Mouse (Mus musculus): ENCODE data around the gene Dirc2. TPM values are rescaled to one million over a fixed set of nuclear protein-coding genes. Genes with fewer than 3 reads are reported as not detected.

Gene Dirc2
- polyA plus RNA-seq, 1 experiment from 2014 or later, result 10.0 TPM

- Histone ChIP-seq H3K4me1 (replicated peaks; ENCODE audit: control insufficient read depth, insufficient read depth, low read length) (peaks cover 15% of the 10 kb centered on the region), H3K9me3 (ENCODE audit: control insufficient read depth, low read length) (no peaks in the 10 kb centered on the region), H3K4me2 (ENCODE audit: low read depth, low read length) (no peak overlapping the region), H3K36me3 (ENCODE audit: control insufficient read depth, insufficient read depth, low read length) (no peaks in the 10 kb centered on the region), H3K4me3 (ENCODE audit: low read length) (no peak overlapping the region), H3K27me3 (ENCODE audit: control insufficient read depth, insufficient read depth, low read depth, low read length) (no peaks in the 10 kb centered on the region), H3K27ac (ENCODE audit: low read length) (no peak overlapping the region), H3K9ac (ENCODE audit: low read length) (no peak overlapping the region)
- WGBS, result 65% methylated on average over 3 of the region's 3 CpGs
- ATAC-seq (ENCODE audit: low read depth), result no peak
Observed at GRCm38 (mm10) chr16:35766366-35766765, 2.8 kb downstream of the Dirc2 start.

GRCm38 (mm10) chr16:35765449-35765848, 3.7 kb downstream of the Dirc2 start:
- no peak overlapping the region for H3K9ac ChIP-seq (ENCODE audit: low read length)
- ATAC-seq (ENCODE audit: low read depth), result no peak
- 61% methylated on average over 2 of the region's 2 CpGs for WGBS
- H3K4me1 ChIP-seq (replicated peaks; ENCODE audit: control insufficient read depth, insufficient read depth, low read length), result peaks cover 6% of the 10 kb centered on the region
- no peak overlapping the region for H3K27ac ChIP-seq (ENCODE audit: low read length)
- H3K4me3 ChIP-seq (ENCODE audit: low read length), result no peak overlapping the region
- no peak overlapping the region for H3K4me2 ChIP-seq (ENCODE audit: low read depth, low read length)
- no peaks in the 10 kb centered on the region for H3K9me3 ChIP-seq (ENCODE audit: control insufficient read depth, low read length)
- no peaks in the 10 kb centered on the region for H3K36me3 ChIP-seq (ENCODE audit: control insufficient read depth, insufficient read depth, low read length)
- H3K27me3 ChIP-seq (ENCODE audit: control insufficient read depth, insufficient read depth, low read depth, low read length), result no peaks in the 10 kb centered on the region

- ATAC-seq (ENCODE audit: low read depth), result no peak
- Histone ChIP-seq H3K4me3 (ENCODE audit: low read length) (no peak overlapping the region), H3K36me3 (ENCODE audit: control insufficient read depth, insufficient read depth, low read length) (no peaks in the 10 kb centered on the region), H3K4me2 (ENCODE audit: low read depth, low read length) (no peak overlapping the region), H3K27ac (ENCODE audit: low read length) (no peak overlapping the region), H3K9ac (ENCODE audit: low read length) (no peak overlapping the region), H3K27me3 (ENCODE audit: control insufficient read depth, insufficient read depth, low read depth, low read length) (no peaks in the 10 kb centered on the region), H3K9me3 (ENCODE audit: control insufficient read depth, low read length) (no peaks in the 10 kb centered on the region), H3K4me1 (replicated peaks; ENCODE audit: control insufficient read depth, insufficient read depth, low read length) (peaks cover 6% of the 10 kb centered on the region)
- WGBS, result 64% methylated on average over 1 of the region's 1 CpGs
Observed at GRCm38 (mm10) chr16:35764941-35765340, 4.2 kb downstream of the Dirc2 start.

GRCm38 (mm10) chr16:35763590-35764296, 5.4 kb downstream of the Dirc2 start:
- Histone ChIP-seq H3K27ac (ENCODE audit: low read length) (no peak overlapping the region), H3K4me2 (ENCODE audit: low read depth, low read length) (no peak overlapping the region)
- no peak for ATAC-seq (ENCODE audit: low read depth)

GRCm38 (mm10) chr16:35759401-35759800, 9.8 kb downstream of the Dirc2 start:
- Histone ChIP-seq H3K9ac (ENCODE audit: low read length) (no peak overlapping the region), H3K4me2 (ENCODE audit: low read depth, low read length) (no peak overlapping the region), H3K27me3 (ENCODE audit: control insufficient read depth, insufficient read depth, low read depth, low read length) (no peaks in the 10 kb centered on the region), H3K9me3 (ENCODE audit: control insufficient read depth, low read length) (no peaks in the 10 kb centered on the region), H3K4me3 (ENCODE audit: low read length) (no peak overlapping the region), H3K36me3 (ENCODE audit: control insufficient read depth, insufficient read depth, low read length) (no peaks in the 10 kb centered on the region), H3K4me1 (replicated peaks; ENCODE audit: control insufficient read depth, insufficient read depth, low read length) (peaks cover 3% of the 10 kb centered on the region; the same call in 1 of the 2 replicates), H3K27ac (ENCODE audit: low read length) (no peak overlapping the region)
- WGBS, result 80% methylated on average over 5 of the region's 5 CpGs
- ATAC-seq (ENCODE audit: low read depth), result no peak

More at GRCm38 (mm10) chr16:35763590-35764296, 5.4 kb downstream of the Dirc2 start:
- H3K9ac ChIP-seq (ENCODE audit: low read length), result no peak overlapping the region
- 64% methylated on average over 10 of the region's 11 CpGs for WGBS
- H3K4me1 ChIP-seq (replicated peaks; ENCODE audit: control insufficient read depth, insufficient read depth, low read length), result peaks cover 4% of the 10 kb centered on the region
- no peaks in the 10 kb centered on the region for H3K36me3 ChIP-seq (ENCODE audit: control insufficient read depth, insufficient read depth, low read length)
- no peaks in the 10 kb centered on the region for H3K9me3 ChIP-seq (ENCODE audit: control insufficient read depth, low read length)
- H3K27me3 ChIP-seq (ENCODE audit: control insufficient read depth, insufficient read depth, low read depth, low read length), result no peaks in the 10 kb centered on the region
- no peak overlapping the region for H3K4me3 ChIP-seq (ENCODE audit: low read length)

GRCm38 (mm10) chr16:35756697-35757096, 12.5 kb downstream of the Dirc2 start:
- Histone ChIP-seq H3K9ac (ENCODE audit: low read length) (no peak overlapping the region), H3K27me3 (ENCODE audit: control insufficient read depth, insufficient read depth, low read depth, low read length) (no peaks in the 10 kb centered on the region), H3K4me3 (ENCODE audit: low read length) (no peak overlapping the region), H3K36me3 (ENCODE audit: control insufficient read depth, insufficient read depth, low read length) (no peaks in the 10 kb centered on the region), H3K27ac (ENCODE audit: low read length) (no peak overlapping the region), H3K9me3 (ENCODE audit: control insufficient read depth, low read length) (no peaks in the 10 kb centered on the region), H3K4me2 (ENCODE audit: low read depth, low read length) (no peak overlapping the region), H3K4me1 (replicated peaks; ENCODE audit: control insufficient read depth, insufficient read depth, low read length) (peaks cover 3% of the 10 kb centered on the region; the same call in 1 of the 2 replicates)
- no peak for ATAC-seq (ENCODE audit: low read depth)
- 84% methylated on average over 9 of the region's 9 CpGs for WGBS

- Histone ChIP-seq H3K27me3 (ENCODE audit: control insufficient read depth, insufficient read depth, low read depth, low read length) (no peaks in the 10 kb centered on the region), H3K4me2 (ENCODE audit: low read depth, low read length) (no peak overlapping the region), H3K9ac (ENCODE audit: low read length) (no peak overlapping the region), H3K27ac (ENCODE audit: low read length) (no peak overlapping the region), H3K36me3 (ENCODE audit: control insufficient read depth, insufficient read depth, low read length) (no peaks in the 10 kb centered on the region), H3K4me3 (ENCODE audit: low read length) (no peak overlapping the region), H3K9me3 (ENCODE audit: control insufficient read depth, low read length) (no peaks in the 10 kb centered on the region), H3K4me1 (replicated peaks; ENCODE audit: control insufficient read depth, insufficient read depth, low read length) (peaks cover 3% of the 10 kb centered on the region; the same call in 1 of the 2 replicates)
- ATAC-seq (ENCODE audit: low read depth), result no peak
- WGBS, result 47% methylated on average over 6 of the region's 6 CpGs
Observed at GRCm38 (mm10) chr16:35755502-35756334, 13.4 kb downstream of the Dirc2 start.

- WGBS, result 91% methylated on average over 5 of the region's 5 CpGs
Observed at GRCm38 (mm10) chr16:35753926-35754325, 15.2 kb downstream of the Dirc2 start.

GRCm38 (mm10) chr16:35751841-35752240, 17.3 kb downstream of the Dirc2 start:
- no peak overlapping the region for H3K27ac ChIP-seq (ENCODE audit: low read length)
- H3K4me2 ChIP-seq (ENCODE audit: low read depth, low read length), result no peak overlapping the region
- ATAC-seq (ENCODE audit: low read depth), result no peak
- H3K36me3 ChIP-seq (ENCODE audit: control insufficient read depth, insufficient read depth, low read length), result no peaks in the 10 kb centered on the region
- no peak overlapping the region for H3K4me3 ChIP-seq (ENCODE audit: low read length)
- H3K9me3 ChIP-seq (ENCODE audit: control insufficient read depth, low read length), result no peaks in the 10 kb centered on the region
- H3K4me1 ChIP-seq (replicated peaks; ENCODE audit: control insufficient read depth, insufficient read depth, low read length), result peaks cover 3% of the 10 kb centered on the region; the same call in 1 of the 2 replicates
- no peaks in the 10 kb centered on the region for H3K27me3 ChIP-seq (ENCODE audit: control insufficient read depth, insufficient read depth, low read depth, low read length)
- WGBS, result 90% methylated on average over 4 of the region's 4 CpGs
- no peak overlapping the region for H3K9ac ChIP-seq (ENCODE audit: low read length)

More at GRCm38 (mm10) chr16:35753926-35754325, 15.2 kb downstream of the Dirc2 start:
- Histone ChIP-seq H3K27me3 (ENCODE audit: control insufficient read depth, insufficient read depth, low read depth, low read length) (no peaks in the 10 kb centered on the region), H3K4me3 (ENCODE audit: low read length) (no peak overlapping the region), H3K9me3 (ENCODE audit: control insufficient read depth, low read length) (no peaks in the 10 kb centered on the region), H3K4me1 (replicated peaks; ENCODE audit: control insufficient read depth, insufficient read depth, low read length) (peaks cover 3% of the 10 kb centered on the region; the same call in 1 of the 2 replicates), H3K27ac (ENCODE audit: low read length) (no peak overlapping the region), H3K9ac (ENCODE audit: low read length) (no peak overlapping the region), H3K36me3 (ENCODE audit: control insufficient read depth, insufficient read depth, low read length) (no peaks in the 10 kb centered on the region), H3K4me2 (ENCODE audit: low read depth, low read length) (no peak overlapping the region)
- ATAC-seq (ENCODE audit: low read depth), result no peak
